Mouse (Mus musculus) layer of hippocampus, postnatal 10 days (tissue): Measurements from ENCODE around the gene Sema3f. TPM values are rescaled to one million over a fixed set of nuclear protein-coding genes. Genes with fewer than 3 reads are reported as not detected.
A peak's percentile ranks its signal among the peaks of the same experiment; 100 is the strongest.

Experiments
- DNase-seq, 2 experiments: peaks; one replicate each; pipeline ENCODE4 v3.0.0; 2021; ENCODE audit warnings: low spot score in 2 of 2
- total RNA-seq, 2 experiments: library from RNA; stranded (reverse); gene quantifications; 2 replicates each; pipeline ENCODE4 v1.2.3; 2021

The Sema3f gene
- total RNA-seq, 2 experiments from 2014 or later, result 6.7 to 9.1 TPM

DNA sequence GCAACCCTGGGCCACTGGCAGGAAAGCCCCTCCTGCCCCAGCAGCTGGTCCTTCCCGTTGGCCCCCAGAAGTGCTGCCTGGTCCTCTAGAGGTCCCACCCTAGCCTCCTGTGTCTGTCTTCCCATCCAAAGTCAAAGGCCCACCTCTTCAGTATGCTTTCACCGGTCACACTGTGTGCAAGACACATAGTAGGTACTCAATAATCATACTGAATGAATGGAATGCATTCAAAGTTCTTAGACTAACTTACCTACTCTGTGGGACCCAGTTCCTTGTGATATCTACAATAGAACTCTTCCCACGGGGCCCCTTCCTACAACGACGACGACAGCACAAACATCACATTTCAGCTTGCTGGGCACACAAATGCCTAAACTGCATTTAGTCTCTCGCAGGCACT, 45.0 kb downstream of the Sema3f start:
- no peak for DNase-seq

DNA sequence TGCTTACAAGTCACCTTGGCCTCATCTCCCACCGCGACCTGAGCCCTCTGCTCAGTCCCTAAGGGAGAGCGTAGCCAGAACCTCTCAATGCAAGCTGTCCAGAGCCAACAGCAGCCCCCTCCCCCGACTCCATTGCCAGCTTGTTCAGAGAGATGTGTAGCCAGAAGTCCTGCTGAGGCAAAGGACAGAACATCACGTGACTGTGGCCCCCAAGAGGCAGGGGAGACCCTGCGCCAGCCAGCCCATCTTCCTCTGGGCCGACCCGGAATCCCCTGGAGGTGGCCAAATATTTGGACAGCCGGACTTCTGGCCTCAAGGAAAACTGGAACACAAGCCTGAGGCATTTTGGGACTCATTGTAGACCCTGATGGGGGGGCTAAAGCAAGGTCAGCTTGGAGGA, 46.8 kb downstream of the Sema3f start:
- no peak for DNase-seq

DNA sequence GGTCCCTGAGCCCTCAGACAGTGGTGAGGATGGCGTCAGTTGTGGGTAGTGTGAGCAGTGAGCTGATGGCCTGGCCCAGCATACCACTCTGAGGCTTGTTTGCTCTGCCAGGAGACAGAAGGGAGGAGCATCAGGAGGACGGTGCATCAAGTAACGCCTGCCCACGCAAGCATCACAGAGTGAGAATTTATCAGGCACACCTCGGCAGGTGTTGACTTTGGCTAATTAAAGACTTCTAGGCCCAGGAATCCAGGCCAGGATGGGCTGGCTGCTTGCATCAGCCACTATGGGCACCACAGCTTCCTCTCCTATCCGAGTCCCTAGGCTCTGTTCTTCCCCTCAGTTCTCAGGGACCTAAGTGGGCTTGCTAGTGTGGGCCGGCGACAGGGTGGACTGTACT, 47.9 kb downstream of the Sema3f start:
- DNase-seq, result no peak

DNA sequence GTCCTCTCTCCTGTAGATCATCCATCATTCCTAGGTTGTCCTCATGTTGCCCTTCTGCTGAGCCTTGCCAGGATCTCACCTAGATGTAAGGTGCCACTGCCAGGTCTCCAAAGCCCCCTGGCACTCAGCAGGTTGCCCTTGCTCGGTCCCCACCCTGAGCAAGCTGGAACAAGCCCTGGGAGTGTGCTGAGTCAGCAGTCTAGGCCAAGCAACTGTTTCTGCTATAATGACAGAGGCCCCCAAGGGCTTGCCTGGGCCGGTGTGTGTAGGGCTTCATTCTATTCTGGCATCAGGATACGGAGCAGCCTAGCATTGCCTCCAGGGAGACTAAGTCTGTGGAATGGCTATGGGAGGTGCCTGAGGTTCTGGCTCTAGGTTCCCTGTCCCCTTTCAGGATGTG, 49.5 kb downstream of the Sema3f start:
- no peak for DNase-seq

DNA sequence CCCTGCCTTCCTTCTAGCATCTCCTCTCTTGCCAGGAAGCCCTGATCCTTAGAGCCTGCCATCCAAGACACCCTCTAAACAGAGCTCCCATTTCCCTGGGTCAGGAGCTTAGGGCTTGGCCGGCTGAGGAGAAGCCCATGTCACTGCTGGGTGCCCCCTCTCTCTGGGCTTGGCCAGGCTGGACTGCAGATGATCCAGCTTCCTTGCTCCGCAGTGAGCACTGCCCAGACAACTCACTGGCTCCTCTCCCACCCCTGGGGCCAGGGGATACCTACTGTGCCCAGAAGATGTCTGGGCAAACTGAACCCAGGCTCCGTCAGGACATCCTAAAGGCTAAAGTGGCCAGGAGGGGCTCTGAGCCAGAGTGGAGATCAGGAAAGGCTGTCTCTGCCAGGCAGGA, 50.3 kb downstream of the Sema3f start:
- peak in 1 of 2 experiments; percentile 57 for DNase-seq

DNA sequence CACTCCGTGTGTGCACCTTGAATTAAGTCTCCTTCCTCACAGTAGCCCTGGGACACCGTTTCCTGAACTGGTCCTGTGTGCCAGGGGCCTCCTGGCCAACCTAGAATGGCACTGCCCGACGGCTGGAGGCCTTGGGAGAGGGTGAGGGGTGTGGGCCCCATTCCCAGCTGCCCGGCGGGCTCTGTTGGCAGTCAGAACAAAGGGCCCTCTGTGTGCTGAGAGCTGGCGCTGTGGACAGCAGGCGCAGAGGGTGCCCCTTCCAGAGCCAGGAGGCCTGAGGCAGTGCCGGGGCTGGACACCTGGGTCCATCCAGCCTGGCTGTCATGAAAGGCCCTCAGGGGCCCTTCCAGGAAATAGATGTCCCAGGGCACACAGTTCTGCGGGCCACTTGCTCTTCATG, 50.7 kb downstream of the Sema3f start:
- peak; percentile 73 to 78 for DNase-seq

DNA sequence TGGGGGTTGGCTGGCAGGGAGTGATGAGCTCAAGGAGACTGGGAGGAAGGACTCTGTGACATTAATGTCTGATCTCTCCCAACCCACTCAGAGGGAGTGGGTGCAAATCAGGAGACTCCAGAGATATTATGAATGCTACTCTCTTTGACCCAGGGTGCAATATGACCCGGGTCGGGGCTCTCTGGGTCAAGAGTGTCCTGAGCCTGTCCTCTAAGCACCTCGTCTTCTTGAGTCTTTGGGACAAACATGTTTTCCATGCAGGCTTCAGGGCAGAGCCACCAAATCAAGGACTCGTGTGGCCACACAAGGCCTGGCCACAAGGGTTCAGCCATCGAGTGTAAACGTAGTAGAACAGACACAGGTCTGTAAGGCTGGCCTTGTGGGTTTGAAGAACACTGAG, 52.2 kb downstream of the Sema3f start:
- DNase-seq, result no peak

DNA sequence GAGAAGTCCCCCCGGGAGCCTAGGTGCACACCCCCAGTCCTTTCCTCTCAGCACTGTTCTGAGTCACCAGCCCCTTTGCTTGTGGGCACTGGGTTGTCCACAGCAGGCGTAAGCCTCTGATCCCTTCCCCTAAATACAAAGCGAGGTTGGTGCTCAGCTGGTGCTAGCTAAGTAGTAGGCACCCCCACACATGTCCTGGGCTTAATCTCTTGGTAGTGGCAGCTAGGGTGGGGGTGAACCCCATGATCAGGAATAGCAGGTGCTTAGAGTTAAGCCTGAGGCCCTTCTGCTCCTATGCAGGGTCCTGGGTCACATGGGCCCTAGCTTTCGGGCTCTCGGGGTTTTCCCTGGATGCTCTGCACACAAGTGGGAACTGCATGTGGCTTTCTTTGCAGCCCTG, 53.1 kb downstream of the Sema3f start:
- DNase-seq, result no peak

DNA sequence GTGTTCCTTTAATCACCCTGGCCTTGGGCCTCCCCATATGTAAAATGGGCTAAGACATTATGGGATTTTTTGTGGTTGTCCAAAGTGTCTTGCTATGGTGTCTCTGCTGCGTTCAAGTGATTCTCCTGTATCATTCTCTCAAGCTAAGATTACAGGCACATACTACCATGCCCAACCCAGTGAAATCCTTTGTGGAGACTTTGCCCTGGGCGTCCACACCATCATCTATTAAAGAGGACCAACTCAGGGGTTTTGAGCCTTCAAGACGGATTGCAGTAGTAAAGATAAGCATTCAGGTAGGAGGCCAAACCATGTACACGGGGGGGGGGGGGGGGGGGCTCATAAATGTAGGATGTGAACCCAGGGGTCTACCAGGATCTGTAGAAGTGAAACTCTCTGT, 55.7 kb downstream of the Sema3f start:
- no peak for DNase-seq

DNA sequence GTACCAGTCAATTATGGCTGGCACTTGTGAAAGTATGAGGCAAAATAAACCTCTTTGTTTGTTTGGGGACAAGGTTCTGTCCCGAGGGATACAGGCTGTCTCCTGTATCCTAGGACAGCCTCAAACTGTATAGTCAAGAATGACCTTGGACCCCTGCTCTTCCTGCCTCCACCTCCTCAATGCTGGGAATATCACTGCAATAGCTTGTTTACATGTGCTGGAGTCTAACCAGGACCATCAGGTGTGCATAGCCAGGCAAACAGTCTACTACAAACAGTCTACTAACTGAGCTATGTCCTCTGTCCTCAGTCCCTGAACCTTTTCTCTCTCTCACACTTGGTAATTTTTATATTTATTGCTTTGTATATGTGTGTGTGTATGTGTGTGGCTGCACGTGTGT, 56.8 kb downstream of the Sema3f start:
- DNase-seq, result no peak

DNA sequence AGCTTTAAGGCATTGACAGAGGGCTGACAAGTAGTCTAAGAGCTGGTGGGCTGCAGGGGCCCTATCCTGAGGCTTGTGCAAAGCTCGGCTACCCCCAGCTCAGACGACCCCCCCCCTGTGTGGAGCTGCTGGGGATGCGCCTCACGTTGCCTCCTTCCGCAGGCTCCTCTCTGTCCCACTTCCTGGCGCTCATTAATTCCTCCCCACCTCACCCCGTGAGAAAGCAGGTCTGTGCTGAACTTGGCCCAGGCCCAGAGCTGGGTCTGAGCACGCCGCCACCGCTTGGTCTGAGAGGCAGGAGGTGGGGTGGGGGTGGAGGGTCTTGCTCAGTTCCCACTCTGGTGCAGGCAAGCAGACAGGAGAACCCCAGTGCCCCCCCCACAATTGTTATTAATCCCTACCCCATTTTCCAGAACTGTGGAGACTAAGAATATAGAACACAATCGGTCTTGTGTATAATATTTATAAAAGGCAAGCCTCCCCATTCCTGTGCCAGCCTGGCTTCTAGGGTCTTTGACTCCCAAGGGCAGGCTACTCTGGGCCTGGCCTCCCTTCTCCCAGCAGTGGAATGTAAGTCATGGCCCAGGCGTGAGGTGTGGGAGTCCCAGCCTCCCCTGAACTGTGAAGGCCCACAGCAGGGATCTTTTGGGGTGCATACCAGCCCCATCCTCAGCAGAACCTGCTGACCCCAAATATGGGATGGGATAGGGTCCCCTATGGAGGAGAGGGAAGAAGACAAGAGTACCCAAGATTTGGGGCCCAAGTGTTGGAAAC, 59.4 kb downstream of the Sema3f start:
- peak in 1 of 2 experiments; percentile 69 for DNase-seq

DNA sequence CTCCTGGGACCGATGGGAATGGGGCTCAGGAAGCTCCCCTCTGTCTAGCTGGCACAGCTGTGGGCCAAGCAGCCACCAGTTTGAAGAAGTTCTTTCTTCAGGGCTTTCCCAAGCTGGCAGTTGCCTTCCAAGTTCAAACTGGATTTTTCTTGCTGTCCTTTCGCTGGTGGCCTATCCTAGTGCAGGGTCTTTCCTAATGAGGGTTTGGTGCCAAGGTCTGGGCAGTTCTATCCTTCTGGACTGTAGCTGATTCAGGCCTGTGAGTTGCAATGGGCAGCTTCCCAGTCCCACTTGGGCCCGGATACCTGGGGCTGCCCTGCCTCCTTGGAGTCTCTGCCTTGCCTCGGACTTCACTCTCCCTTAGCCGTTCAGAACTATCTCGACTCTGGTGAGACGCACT, 60.0 kb downstream of the Sema3f start:
- no peak for DNase-seq

DNA sequence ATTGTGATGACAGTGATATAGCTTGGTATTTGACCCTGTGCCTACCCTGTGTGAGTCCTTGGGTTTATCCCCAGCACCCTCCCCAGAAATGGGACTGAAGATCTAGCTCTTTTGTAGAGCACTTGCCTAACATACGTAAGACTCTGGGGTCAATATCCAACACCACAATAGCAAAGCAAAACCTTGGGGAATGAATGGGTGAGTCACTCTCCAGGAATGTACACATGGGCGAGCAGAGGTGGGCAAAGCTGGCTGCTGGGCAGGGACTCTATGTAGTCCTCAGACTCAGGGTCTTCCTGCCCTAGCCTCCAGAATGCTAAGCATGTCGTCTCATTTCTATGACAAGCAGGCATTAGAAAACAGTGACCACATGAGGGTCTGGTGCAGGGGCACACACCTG, 61.5 kb downstream of the Sema3f start:
- DNase-seq, result no peak

DNA sequence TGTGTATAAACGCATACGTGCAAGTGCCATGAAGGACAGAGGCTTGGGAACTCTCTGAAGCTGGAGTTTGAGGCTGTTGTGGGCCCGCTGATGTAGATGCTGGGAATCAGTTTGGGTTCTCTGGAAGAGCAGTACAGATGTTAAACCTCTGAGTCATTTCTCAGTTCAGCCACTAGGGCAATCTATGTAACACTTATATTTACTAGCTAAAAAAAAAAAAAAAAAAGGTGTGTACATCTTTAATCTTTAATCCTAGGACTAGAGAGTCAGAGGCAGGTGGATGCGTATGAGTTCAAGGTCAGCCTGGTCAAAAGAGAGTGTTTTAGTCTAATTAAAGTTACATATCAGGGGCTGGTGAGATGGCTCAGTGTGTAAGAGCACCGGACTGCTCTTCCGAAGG, 63.3 kb downstream of the Sema3f start:
- no peak for DNase-seq

DNA sequence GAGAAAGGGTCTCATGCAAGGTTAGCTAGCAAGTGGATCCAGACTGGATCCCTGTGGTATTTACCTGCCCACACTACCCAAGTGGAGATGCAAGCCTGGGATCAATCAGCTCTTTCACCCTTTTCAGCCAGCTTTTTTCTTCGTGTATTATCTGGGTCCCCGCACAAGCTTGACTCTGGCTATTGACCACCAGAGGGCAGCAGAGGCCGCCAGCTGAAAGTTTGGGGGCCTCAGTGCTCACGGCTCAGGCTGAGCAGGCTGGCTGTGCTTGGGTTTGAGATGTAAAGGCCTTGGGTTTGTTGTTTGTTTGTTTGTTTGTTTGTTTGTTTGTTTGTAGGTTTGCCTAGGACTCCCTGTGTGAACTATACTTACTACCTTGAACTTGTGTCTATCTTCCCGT, 64.7 kb downstream of the Sema3f start:
- peak; percentile 84 to 90 for DNase-seq

DNA sequence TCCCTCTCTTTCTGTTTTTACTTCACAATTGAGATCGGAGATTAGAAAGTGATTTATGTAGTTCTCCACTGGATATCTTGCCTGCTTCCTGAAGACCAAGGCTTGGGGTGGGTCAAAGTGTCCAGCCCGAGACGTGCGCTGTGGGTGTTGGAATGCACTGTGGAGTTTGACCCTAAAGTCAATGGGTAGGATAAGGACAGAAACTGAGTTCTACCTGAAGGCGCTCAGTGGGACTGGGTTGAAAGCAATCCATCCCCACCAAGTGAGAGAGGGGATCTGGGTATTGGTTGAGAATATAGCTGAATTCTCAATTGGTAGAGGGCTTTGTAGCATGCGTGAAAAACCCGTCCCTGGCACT, 65.1 kb downstream of the Sema3f start:
- DNase-seq, result no peak

DNA sequence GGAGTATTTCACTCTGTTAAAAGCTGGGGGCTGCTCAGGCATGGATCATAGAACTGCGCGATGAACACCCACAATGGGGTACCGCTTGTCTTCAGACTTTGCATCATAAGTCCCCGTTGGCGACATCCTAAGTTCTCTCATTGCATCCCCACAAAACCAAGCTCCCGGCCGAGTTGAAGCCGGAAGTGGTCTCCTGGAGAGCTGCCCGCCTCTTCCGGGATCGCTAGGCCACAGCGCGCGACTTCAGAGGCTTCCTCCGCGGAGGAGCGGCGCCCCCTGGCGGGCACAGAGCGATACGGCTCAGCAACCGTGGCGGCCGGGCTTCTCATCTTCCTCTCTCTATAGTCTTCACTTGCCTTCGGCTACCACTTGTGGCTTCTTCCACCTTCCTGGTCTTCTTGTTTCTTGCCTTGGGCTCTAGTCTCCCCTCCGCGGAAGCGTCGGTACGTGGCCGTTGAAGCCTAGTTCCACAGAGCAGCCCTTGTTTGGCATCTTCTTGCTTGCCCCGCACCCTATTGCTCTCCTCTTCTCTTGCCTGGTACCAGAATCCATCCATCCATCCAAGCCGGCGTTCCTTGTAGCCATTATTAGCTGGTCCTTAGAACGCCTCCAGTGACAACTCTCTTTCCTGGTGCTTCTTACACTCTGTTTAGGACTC, 65.7 kb downstream of the Sema3f start:
- DNase-seq, result peak; percentile 93 to 96

DNA sequence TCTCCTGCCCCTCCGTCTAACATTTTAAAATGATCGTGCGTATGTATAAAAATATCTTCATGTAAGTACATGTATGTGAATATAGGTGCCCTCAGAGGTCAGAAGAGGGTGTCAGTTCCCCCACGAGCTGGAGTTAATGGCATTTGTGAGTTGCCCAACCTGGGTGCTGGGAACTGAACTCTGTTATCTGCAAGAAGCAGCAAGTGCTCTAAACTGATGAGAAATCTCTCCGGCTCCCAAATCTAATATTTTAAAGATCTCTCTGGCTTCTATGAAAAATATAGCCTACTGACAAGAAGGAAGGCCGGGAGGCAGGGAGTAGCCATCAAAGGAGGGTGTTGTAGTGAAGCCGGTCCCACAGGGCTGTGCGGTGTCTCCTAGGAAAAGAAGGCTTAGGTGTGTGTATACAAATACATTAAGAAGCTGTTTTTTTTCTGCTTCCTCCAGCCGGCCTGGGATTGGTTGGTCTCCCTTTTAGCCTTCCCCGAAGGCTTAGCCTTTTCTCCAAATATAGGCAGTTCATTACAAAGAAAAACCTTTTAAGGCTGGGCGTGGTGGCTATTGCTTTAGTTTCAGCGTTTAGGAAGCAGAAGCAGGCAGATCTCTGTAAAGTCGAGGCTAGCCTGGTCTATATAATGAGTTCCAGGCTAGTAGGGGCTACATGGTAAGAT, 66.6 kb downstream of the Sema3f start:
- DNase-seq, result no peak

DNA sequence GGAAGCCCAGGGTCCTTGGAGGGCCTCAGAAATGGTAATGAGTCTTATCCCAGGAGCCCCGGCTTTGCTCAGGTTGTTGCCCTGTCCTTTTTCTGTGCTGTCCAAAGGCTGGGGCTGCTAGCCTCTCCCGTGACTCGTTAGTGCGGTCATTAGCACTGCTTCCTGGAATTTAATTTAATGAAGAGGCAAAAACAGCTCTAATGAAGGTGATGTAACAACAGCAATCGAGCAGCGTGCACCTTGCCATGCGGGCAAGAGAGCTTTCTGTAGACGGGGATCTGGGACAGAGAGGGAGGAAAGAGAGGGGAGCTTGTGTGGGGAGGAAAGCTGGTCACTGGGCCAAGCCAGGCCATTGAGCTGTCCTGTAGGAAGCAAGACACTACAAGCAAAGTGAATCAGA, 68.6 kb downstream of the Sema3f start:
- no peak for DNase-seq

DNA sequence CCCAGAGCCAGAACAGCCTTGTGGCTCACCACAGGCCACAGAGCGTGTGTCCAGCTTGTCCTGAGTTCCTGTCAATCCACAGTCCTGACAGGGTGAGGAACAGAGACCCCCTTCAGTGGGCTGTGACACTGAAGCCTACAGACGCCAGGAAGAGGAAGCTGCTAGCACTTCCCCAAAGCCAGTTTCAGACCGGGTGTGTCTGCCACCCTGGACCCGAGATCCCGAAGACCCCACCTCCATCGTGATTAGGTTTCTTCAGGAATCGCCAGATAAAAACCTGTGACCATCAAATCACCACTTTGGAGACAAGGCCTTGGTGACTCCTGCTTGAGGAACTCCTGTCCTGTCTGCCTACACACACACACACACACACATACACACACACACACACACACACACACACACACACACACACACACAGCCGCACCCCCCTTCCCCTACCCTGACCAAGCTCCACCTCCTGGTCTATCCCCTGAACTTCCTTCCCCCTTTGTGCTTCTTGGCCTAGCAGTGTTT, 70.0 kb downstream of the Sema3f start:
- no peak for DNase-seq

DNA sequence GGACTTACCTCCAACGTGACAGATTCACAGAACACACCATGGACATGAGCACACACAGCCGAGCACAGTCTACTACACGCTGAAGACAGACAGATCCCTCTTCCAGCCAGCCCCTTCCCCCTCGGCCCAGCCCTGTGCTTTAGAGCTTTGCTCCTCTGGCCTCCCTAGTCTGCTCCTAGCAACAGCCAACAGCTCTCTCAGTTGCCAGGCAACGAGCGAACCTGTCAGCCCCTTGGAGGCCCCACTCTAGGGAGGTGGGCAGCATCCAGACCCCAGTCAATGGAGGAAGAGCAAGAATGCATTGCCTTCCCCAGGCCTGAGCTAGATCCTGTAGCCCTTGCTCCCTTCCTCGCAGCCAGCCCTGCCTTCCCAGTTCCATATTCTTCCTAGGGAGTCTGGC, 73.2 kb downstream of the Sema3f start:
- no peak for DNase-seq

DNA sequence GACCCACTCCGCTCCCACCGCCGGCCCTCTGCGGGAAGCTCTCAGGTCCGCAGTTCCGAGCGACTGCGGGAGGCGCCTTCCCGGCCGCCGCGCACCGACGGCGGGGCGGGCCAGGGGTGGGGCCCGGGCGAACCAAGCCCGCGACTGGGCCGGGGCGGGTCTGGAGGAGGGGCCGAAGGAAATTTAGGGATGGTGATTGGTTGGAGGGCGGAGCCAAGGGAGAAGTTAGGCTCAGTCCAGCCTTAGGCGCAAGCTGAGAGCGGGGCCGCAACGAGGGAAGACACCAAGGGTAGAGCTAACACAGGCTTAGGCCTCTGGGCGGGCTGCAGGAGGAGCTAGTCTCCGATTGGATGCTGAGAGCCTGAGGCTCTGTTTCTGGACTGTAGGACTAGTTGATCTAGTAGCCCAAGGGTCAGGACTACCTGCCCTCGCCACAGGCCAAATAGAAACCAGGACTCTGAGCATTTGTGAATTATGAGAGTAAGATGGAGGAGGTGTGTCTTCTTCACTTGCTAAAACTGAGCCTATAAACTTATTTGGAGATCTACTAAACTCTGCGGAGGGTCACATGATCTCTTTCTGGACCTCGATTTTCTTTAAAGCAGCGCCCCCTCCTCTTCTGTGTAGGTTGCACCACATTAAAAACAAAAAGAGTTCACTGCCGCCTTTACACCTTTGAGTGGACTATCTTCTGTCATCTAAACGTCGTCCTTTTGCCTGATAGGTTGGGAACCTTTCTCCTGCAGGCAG, 74.8 kb downstream of the Sema3f start, which contains the start of gene Gnai2:
Gene Gnai2 (minus strand): TSS at position 89 of the 750 bp plus-strand sequence.
- peak; percentile 90 to 93 for DNase-seq
